10 mouse cellular contexts compared by ENCODE assay signal in genomic region chr6:32052135-32052915, GRCm38 (mm10). TPM values are rescaled to one million over a fixed set of nuclear protein-coding genes. Genes with fewer than 3 reads are reported as not detected.
DNase-seq lines count a peak whose midpoint lies in the region; ATAC-seq lines count a peak whose summit lies in the region.
"Had no signal": no experiment of that assay in that cellular context is flagged by ENCODE, and none has a peak within 500 bp of the region (broad histone marks: within the 10 kb centered on the region; RNA-seq: fewer than 3 reads in every experiment).

No protein-coding gene starts in this region.

- no peak overlapping the region for H3K4me2 ChIP-seq in stomach, embryonic 16.5 days (ENCODE audit: low read depth, low read length)
- H3K4me2 ChIP-seq: heart, embryonic 13.5 days had no signal

- no peak overlapping the region; the same call in 1 of the 2 replicates for H3K27ac ChIP-seq in stomach, embryonic 16.5 days (ENCODE audit: low read length)
- H3K27ac ChIP-seq in embryonic facial prominence, embryonic 10.5 days (replicated peaks): no peak overlapping the region
- H3K27ac ChIP-seq: heart, embryonic 13.5 days; left cerebral cortex, adult 2 months had no signal

- ATAC-seq in cerebellum, adult (ENCODE audit: insufficient number of reproducible peaks, low FRiP score, low TSS enrichment): no peak
- peak; percentile 75 for ATAC-seq in stomach, embryonic 16.5 days (ENCODE audit: insufficient read depth, low FRiP score)

- no peaks in the 10 kb centered on the region for H3K9me3 ChIP-seq in stomach, embryonic 16.5 days (replicated peaks; ENCODE audit: control insufficient read depth, low read length)
- H3K9me3 ChIP-seq in embryonic facial prominence, embryonic 10.5 days: no peaks in the 10 kb centered on the region
- H3K9me3 ChIP-seq: heart, embryonic 13.5 days had no signal

- DNase-seq in cerebellum, adult 11-12 months: peak; percentile 6
- DNase-seq in kidney, adult 11 months: peak; percentile 13
- DNase-seq in kidney, adult 9 months: no peak
- peak; percentile 32 for DNase-seq in right cerebral cortex, postnatal 4 days
- DNase-seq in right cerebral cortex, postnatal 14 days: no peak
- no peak for DNase-seq in embryonic facial prominence, embryonic 10.5 days (ENCODE audit: low spot score)

- no peaks in the 10 kb centered on the region for H3K36me3 ChIP-seq in stomach, embryonic 16.5 days (ENCODE audit: control insufficient read depth, insufficient read depth, low read length)
- H3K36me3 ChIP-seq in embryonic facial prominence, embryonic 10.5 days (replicated peaks): no peaks in the 10 kb centered on the region
- H3K36me3 ChIP-seq: heart, embryonic 13.5 days had no signal

- no peaks in the 10 kb centered on the region; the same call in 1 of the 2 replicates for H3K27me3 ChIP-seq in stomach, embryonic 16.5 days (ENCODE audit: control insufficient read depth, insufficient read depth, low read length)
- H3K27me3 ChIP-seq in embryonic facial prominence, embryonic 10.5 days (replicated peaks; ENCODE audit: low read depth, poor library complexity, severe bottlenecking): no peaks in the 10 kb centered on the region
- H3K27me3 ChIP-seq: heart, embryonic 13.5 days had no signal

- H3K9ac ChIP-seq in stomach, embryonic 16.5 days (ENCODE audit: low read length): no peak overlapping the region
- H3K9ac ChIP-seq: heart, embryonic 13.5 days had no signal

- H3K4me1 ChIP-seq in stomach, embryonic 16.5 days (ENCODE audit: control insufficient read depth, insufficient read depth, low read length): no peaks in the 10 kb centered on the region; the same call in 1 of the 2 replicates
- H3K4me1 ChIP-seq in embryonic facial prominence, embryonic 10.5 days: no peaks in the 10 kb centered on the region
- H3K4me1 ChIP-seq: heart, embryonic 13.5 days had no signal

- no peak overlapping the region for H3K4me3 ChIP-seq in stomach, embryonic 16.5 days (replicated peaks; ENCODE audit: low read length)
- H3K4me3 ChIP-seq in embryonic facial prominence, embryonic 10.5 days: no peak overlapping the region
- H3K4me3 ChIP-seq: heart, embryonic 13.5 days; left cerebral cortex, adult 2 months had no signal

- WGBS in stomach, embryonic 16.5 days: 47% methylated on average over 6 of the region's 6 CpGs
- WGBS in embryonic facial prominence, embryonic 10.5 days: 90% methylated on average over 6 of the region's 6 CpGs

RNA-seq across cellular contexts. Expression of gene 1700012A03Rik, which starts 2.3 kb away (rescaled TPM):
- not detected in 2 replicates for polyA plus RNA-seq in stomach, embryonic 16.5 days (2015; fragmentation: Nextera tagmentation; extraction: Ambion mirVana)
- polyA plus RNA-seq in embryonic facial prominence, embryonic 10.5 days (2016; fragmentation: Nextera tagmentation; extraction: Ambion mirVana): not detected in 2 replicates
- polyA plus RNA-seq: heart, embryonic 13.5 days had no signal

Comparison
In these comparisons a context has a peak if more than half of its experiments do, and no peak if none do; other contexts are left out.
1. DNase-seq: peak in cerebellum, adult 11-12 months (single experiment), kidney, adult 11 months (single experiment) and right cerebral cortex, postnatal 4 days (single experiment); none in kidney, adult 9 months (single experiment), right cerebral cortex, postnatal 14 days (single experiment) and embryonic facial prominence, embryonic 10.5 days (single experiment).